Mouse (Mus musculus) liver, embryonic 13.5 days (tissue): ENCODE results near the gene Eras. TPM values are rescaled to one million over a fixed set of nuclear protein-coding genes. Genes with fewer than 3 reads are reported as not detected.

Experiments used
- ATAC-seq: fragments of 200-750 bp; cut with Nextera tagmentation; 2 replicates; pipeline ENCODE4 v1.8.0; 2017; ENCODE audit warnings: low read depth, mild to moderate bottlenecking, moderate number of reproducible peaks, moderate library complexity
- DNase-seq: peaks from one replicate; pipeline ENCODE4 v3.0.0; 2022
- H3K27ac ChIP-seq: fragments of 300-500 bp; sonication (generic); 2 replicates; pipeline ENCODE4 v1.5.1; 2015; ENCODE audit warnings: moderate library complexity, mild to moderate bottlenecking, inconsistent platforms
- H3K27me3 ChIP-seq: fragments of 300-500 bp; sonication (generic); 2 replicates; pipeline ENCODE4 v1.6.1; 2015; ENCODE audit warnings: mild to moderate bottlenecking, inconsistent platforms
- H3K36me3 ChIP-seq: fragments of 300-500 bp; sonication (generic); 2 replicates; pipeline ENCODE4 v1.6.1; 2015; ENCODE audit warnings: mild to moderate bottlenecking, inconsistent platforms
- H3K4me1 ChIP-seq: fragments of 300-500 bp; sonication (generic); replicated peaks from 2 replicates; pipeline ENCODE4 v1.6.1; 2015; ENCODE audit warnings: inconsistent platforms
- H3K4me2 ChIP-seq: fragments of 300-500 bp; sonication (generic); 2 replicates; pipeline ENCODE4 v1.6.1; 2015; ENCODE audit warnings: inconsistent platforms, mild to moderate bottlenecking, moderate library complexity
- H3K4me3 ChIP-seq: fragments of 300-500 bp; sonication (generic); replicated peaks from 2 replicates; pipeline ENCODE4 v1.5.1; 2015; ENCODE audit warnings: mild to moderate bottlenecking, inconsistent platforms
- H3K9ac ChIP-seq: fragments of 300-500 bp; sonication (generic); 2 replicates; pipeline ENCODE4 v1.6.1; 2015; ENCODE audit warnings: mild to moderate bottlenecking, inconsistent platforms
- H3K9me3 ChIP-seq: fragments of 300-500 bp; sonication (generic); replicated peaks from 2 replicates; pipeline ENCODE4 v1.6.1; 2016; ENCODE audit warnings: inconsistent platforms
- WGBS: fragments of 180-500 bp; shearing (Covaris S2); methylation state at CpG from one replicate; pipeline ENCODE4 v1.1.7; 2015; ENCODE audit not compliant: insufficient replicate concordance; 5-methylcytosine and 5-hydroxymethylcytosine counted together
- polyA plus RNA-seq: library from polyadenylated mRNA; unstranded; fragments of >200 nt; fragmentation: Nextera tagmentation; extraction: Ambion mirVana; gene quantifications from 2 replicates; pipeline ENCODE4 v1.2.1, GENCODE M21; 2015

Gene Eras
- polyA plus RNA-seq = not detected in 2 replicates

- Histone ChIP-seq H3K9me3 (no peaks in the 10 kb centered on the region), H3K27me3 (peaks cover 65% of the 10 kb centered on the region), H3K4me1 (no peaks in the 10 kb centered on the region), H3K4me3 (no peak within 1 kb of the TSS), H3K36me3 (no peaks in the 10 kb centered on the region), H3K9ac (no peak within 1 kb of the TSS), H3K27ac (no peak within 1 kb of the TSS), H3K4me2 (no peak within 1 kb of the TSS)
- WGBS = 15% methylated on average over 19 of the region's 19 CpGs
- ATAC-seq (no peak), DNase-seq (no peak)
Observed at GRCm38 (mm10) chrX:7928270-7928790, at the start of gene Eras. Eras (minus strand) TSS chrX:7928607.

GRCm38 (mm10) chrX:7977892-7978291 is 49.5 kb upstream of the Eras start, which contains the start of gene Gata1:
Gata1 (minus strand) TSS chrX:7978071.
- Histone ChIP-seq H3K9ac (no peak within 1 kb of the TSS), H3K4me3 (no peak within 1 kb of the TSS), H3K27ac (peak within 1 kb of the TSS; percentile 39), H3K4me1 (peaks cover 24% of the 10 kb centered on the region), H3K4me2 (no peak within 1 kb of the TSS), H3K9me3 (no peaks in the 10 kb centered on the region), H3K36me3 (no peaks in the 10 kb centered on the region), H3K27me3 (no peaks in the 10 kb centered on the region)
- WGBS = 87% methylated on average over 11 of the region's 11 CpGs
- DNase-seq = no peak
- no peak for ATAC-seq

GRCm38 (mm10) chrX:7971292-7971691 is 42.9 kb upstream of the Eras start:
- Histone ChIP-seq H3K9me3 (no peaks in the 10 kb centered on the region), H3K36me3 (no peaks in the 10 kb centered on the region), H3K4me3 (peak overlapping the region; percentile 16; the same call in 1 of the 2 replicates), H3K27me3 (no peaks in the 10 kb centered on the region), H3K9ac (peak overlapping the region; percentile 74), H3K4me2 (peak overlapping the region; percentile 76), H3K4me1 (peaks cover 47% of the 10 kb centered on the region), H3K27ac (peak overlapping the region; percentile 93)
- DNase-seq = peak; percentile 83
- WGBS = 14% methylated on average over 4 of the region's 4 CpGs
- peak; percentile 87 for ATAC-seq

GRCm38 (mm10) chrX:7968899-7969298 is 40.5 kb upstream of the Eras start:
- Histone ChIP-seq H3K27me3 (no peaks in the 10 kb centered on the region), H3K9ac (peak overlapping the region; percentile 74), H3K9me3 (no peaks in the 10 kb centered on the region), H3K4me3 (peak overlapping the region; percentile 48), H3K4me1 (peaks cover 52% of the 10 kb centered on the region), H3K4me2 (peak overlapping the region; percentile 76), H3K36me3 (0 out of 2 replicates have a peak, but pooled peaks cover 5% of the 10 kb centered on the region), H3K27ac (peak overlapping the region; percentile 93)
- DNase-seq (no peak), ATAC-seq (no peak)
- 59% methylated on average over 3 of the region's 3 CpGs for WGBS

GRCm38 (mm10) chrX:7968226-7968625 is 39.8 kb upstream of the Eras start:
- peak; percentile 78 for ATAC-seq
- H3K9ac ChIP-seq = peak overlapping the region; percentile 78

GRCm38 (mm10) chrX:7967596-7968201 is 39.3 kb upstream of the Eras start:
- ATAC-seq (peak; percentile 79), DNase-seq (peak; percentile 77)
- 49% methylated on average over 7 of the region's 9 CpGs for WGBS
- Histone ChIP-seq H3K4me2 (peak overlapping the region; percentile 76), H3K4me1 (peaks cover 51% of the 10 kb centered on the region), H3K9ac (peak overlapping the region; percentile 88), H3K4me3 (peak overlapping the region; percentile 72), H3K36me3 (peaks cover 13% of the 10 kb centered on the region), H3K27ac (peak overlapping the region; percentile 93), H3K27me3 (no peaks in the 10 kb centered on the region), H3K9me3 (no peaks in the 10 kb centered on the region)

More at GRCm38 (mm10) chrX:7968226-7968625, 39.8 kb upstream of the Eras start:
- Histone ChIP-seq H3K27me3 (no peaks in the 10 kb centered on the region), H3K36me3 (0 out of 2 replicates have a peak, but pooled peaks cover 9% of the 10 kb centered on the region), H3K27ac (peak overlapping the region; percentile 93), H3K4me3 (peak overlapping the region; percentile 72), H3K4me1 (peaks cover 55% of the 10 kb centered on the region), H3K9me3 (no peaks in the 10 kb centered on the region), H3K4me2 (peak overlapping the region; percentile 76)
- DNase-seq = peak; percentile 71
- WGBS = 26% methylated on average over 8 of the region's 8 CpGs

GRCm38 (mm10) chrX:7966161-7966560 is 37.8 kb upstream of the Eras start:
- H3K9ac ChIP-seq = peak overlapping the region; percentile 88
- H3K4me2 ChIP-seq = peak overlapping the region; percentile 71
- WGBS = 20% methylated on average over 4 of the region's 4 CpGs
- no peaks in the 10 kb centered on the region for H3K9me3 ChIP-seq
- H3K36me3 ChIP-seq = peaks cover 28% of the 10 kb centered on the region
- peak; percentile 27 for ATAC-seq
- DNase-seq = peak; percentile 25
- peak overlapping the region; percentile 93 for H3K27ac ChIP-seq
- H3K4me3 ChIP-seq = peak overlapping the region; percentile 72
- H3K4me1 ChIP-seq = peaks cover 50% of the 10 kb centered on the region
- no peaks in the 10 kb centered on the region for H3K27me3 ChIP-seq

GRCm38 (mm10) chrX:7963829-7964626 is 35.6 kb upstream of the Eras start:
- 21% methylated on average over 7 of the region's 7 CpGs for WGBS
- Histone ChIP-seq H3K9ac (peak overlapping the region; percentile 88), H3K4me3 (peak overlapping the region; percentile 72), H3K4me1 (peaks cover 28% of the 10 kb centered on the region), H3K36me3 (peaks cover 50% of the 10 kb centered on the region), H3K27me3 (no peaks in the 10 kb centered on the region), H3K4me2 (peak overlapping the region; percentile 71), H3K9me3 (no peaks in the 10 kb centered on the region), H3K27ac (peak overlapping the region; percentile 93)
- DNase-seq = peak; percentile 23
- no peak for ATAC-seq

GRCm38 (mm10) chrX:7958868-7959267 is 30.5 kb upstream of the Eras start:
- 84% methylated on average over 9 of the region's 9 CpGs for WGBS
- Histone ChIP-seq H3K9ac (no peak overlapping the region), H3K4me2 (no peak overlapping the region), H3K4me1 (peaks cover 14% of the 10 kb centered on the region), H3K9me3 (no peaks in the 10 kb centered on the region), H3K36me3 (peaks cover 70% of the 10 kb centered on the region), H3K4me3 (no peak overlapping the region), H3K27ac (no peak overlapping the region), H3K27me3 (no peaks in the 10 kb centered on the region)
- ATAC-seq (no peak), DNase-seq (no peak)

- DNase-seq (no peak), ATAC-seq (no peak)
- Histone ChIP-seq H3K27me3 (no peaks in the 10 kb centered on the region), H3K4me1 (peaks cover 10% of the 10 kb centered on the region), H3K36me3 (no peaks in the 10 kb centered on the region), H3K9ac (no peak overlapping the region), H3K27ac (no peak overlapping the region), H3K9me3 (no peaks in the 10 kb centered on the region), H3K4me2 (no peak overlapping the region), H3K4me3 (no peak overlapping the region)
- 78% methylated on average over 7 of the region's 7 CpGs for WGBS
Observed at GRCm38 (mm10) chrX:7950091-7950490, 21.7 kb upstream of the Eras start.

GRCm38 (mm10) chrX:7947900-7948492 is 19.6 kb upstream of the Eras start:
- Histone ChIP-seq H3K9ac (peak overlapping the region; percentile 69), H3K4me1 (peaks cover 10% of the 10 kb centered on the region), H3K4me3 (peak overlapping the region; percentile 64), H3K27me3 (no peaks in the 10 kb centered on the region), H3K4me2 (peak overlapping the region; percentile 76), H3K36me3 (no peaks in the 10 kb centered on the region), H3K27ac (no peak overlapping the region), H3K9me3 (no peaks in the 10 kb centered on the region)
- WGBS = 8% methylated on average over 38 of the region's 38 CpGs
- peak; percentile 91 for DNase-seq
- ATAC-seq = peak; percentile 98
